Mouse (Mus musculus) c-Kit-positive CD71-positive TER-119-negative erythroid progenitor cells, embryonic 14.5 days (primary cell): Measurements from ENCODE around the gene Ccdc51.
"Not testable (repeated sequence)": the region's sequence is repeated elsewhere in the genome, so short reads cannot be mapped to it uniquely, and the experiment has no call there.

Experiments
- DNase-seq: peaks from one replicate; pipeline ENCODE4 v3.0.0-alpha.2; 2013; ENCODE audit warnings: low read depth

Ccdc51 gene

GRCm38 (mm10) chr9:109124164-109124563, 41.9 kb downstream of the Ccdc51 start:
- DNase-seq: no peak

- no peak for DNase-seq
Measured at GRCm38 (mm10) chr9:109125043-109125442, 42.8 kb downstream of the Ccdc51 start.

- DNase-seq: no peak
Measured at GRCm38 (mm10) chr9:109125481-109125880, 43.2 kb downstream of the Ccdc51 start.

- DNase-seq: no peak
Measured at GRCm38 (mm10) chr9:109127076-109127475, 44.8 kb downstream of the Ccdc51 start.

DNA sequence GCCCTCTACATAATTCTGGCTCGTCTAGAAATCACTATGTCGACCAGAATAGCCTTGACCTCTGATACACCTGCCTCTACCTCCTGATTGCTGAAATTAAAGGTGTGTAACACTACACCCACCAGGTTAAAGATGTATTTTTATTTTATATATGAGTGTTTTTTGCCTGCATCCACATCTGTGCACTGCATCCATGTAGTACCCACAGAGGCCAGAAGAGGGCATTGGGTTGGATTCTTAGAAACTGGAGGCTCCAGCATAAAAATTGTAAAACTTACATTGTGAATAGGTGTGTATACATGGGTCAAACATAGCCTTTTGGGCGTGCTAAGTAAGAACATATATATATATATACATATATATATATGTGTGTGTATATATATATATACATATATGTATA, 45.9 kb downstream of the Ccdc51 start:
- no peak for DNase-seq

GRCm38 (mm10) chr9:109130076-109130475, 47.8 kb downstream of the Ccdc51 start:
- no peak for DNase-seq

DNA sequence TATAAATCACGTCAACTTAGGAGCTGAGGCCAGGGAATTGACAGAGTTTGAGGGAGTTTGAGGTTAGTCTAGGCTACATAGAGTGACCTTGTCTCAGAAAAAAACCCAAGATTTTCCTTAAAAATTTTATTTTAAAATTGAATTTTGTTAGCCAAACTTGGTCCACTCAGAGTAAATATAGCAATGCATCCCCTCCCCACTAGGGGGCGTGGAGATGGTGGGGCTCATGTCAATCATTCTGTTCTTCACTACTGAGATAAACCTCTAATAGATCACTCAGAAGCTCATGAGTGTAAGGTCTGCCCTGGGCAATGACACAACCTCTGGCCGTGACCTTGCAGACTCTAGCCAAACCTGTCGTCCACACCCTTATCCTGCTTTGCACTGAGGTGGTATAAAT, 58.1 kb downstream of the Ccdc51 start:
- not testable (repeated sequence) for DNase-seq
